Mouse (Mus musculus): ENCODE measurements at regions not wholly inside any gene's neighbourhood (a gene's known extent, or its start where the extent isn't known, plus 50 kb on each side); places are given as distances from the start of the nearest gene placed in this dataset.

DNA sequence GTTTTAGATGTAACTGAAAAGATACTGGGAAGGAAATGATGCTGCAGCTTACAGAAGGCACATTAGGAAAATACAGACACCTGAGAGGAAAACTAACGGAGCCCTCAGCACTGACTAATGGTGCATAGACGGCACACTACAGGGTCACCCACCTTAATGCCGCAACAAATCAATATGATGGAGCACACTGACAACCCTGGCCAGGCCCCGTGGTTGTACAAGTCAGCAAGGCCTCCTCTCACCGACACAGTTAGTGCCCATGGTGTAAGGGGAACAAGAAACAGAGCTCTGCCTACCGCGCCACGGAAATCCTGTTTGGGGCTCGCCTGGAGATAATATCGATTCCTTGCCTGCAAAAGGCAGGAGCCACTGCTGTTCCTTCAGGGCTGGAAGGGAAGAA lies 273.9 kb downstream of the Prim2 start:
- DNase-seq (ENCODE audit: low spot score in 2 of 2) = no peak

DNA sequence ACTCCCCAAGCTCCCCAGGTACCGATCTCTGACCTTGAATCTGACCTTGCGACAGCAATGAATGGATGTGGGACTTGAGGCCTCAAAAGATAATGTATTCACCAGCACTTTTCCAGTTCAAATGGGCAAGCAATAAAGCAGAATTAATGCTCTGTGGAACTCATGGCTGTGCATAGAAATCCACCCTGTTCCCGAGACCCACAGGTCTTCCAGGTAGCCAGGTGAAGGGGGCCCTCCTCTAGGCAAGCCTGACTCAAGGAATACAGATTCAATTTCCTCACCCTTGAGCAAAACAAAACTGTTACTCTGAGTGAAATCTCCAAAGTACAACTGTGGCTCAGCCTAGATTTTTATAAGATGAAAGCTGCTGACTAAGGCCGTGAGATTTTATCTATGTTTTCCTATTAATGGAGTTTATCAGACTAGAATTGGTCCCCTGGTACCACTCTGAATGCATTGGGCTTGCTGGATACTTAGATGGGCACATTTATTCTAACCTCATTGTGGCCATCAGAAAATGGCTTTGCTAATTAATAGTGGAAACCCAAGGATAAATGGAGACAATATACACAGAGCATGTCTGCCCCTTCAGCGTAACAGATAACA lies 274.5 kb downstream of the Prim2 start:
- DNase-seq (ENCODE audit: low spot score in 2 of 2) = no peak

DNA sequence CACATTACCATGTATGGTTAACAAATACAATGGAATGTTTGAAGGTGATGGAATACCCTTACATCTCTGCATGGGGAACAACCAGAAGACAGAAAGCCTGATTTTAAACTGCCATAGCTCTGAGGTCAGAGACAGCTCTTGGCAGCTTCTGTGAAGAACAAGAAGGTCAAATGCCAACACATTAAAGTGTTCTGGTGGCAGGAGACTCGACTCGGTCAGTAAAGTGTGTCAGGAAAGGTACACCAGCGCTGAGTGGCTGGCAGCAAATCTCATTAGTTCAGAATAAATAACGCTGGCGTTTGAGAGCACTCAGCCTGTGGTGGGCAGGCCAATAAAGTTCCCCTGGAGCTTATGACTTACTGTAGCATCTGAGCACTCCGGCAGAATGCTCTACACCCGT lies 298.8 kb downstream of the Prim2 start:
- DNase-seq (ENCODE audit: low spot score in 2 of 2) = peak; percentile 17 to 18

DNA sequence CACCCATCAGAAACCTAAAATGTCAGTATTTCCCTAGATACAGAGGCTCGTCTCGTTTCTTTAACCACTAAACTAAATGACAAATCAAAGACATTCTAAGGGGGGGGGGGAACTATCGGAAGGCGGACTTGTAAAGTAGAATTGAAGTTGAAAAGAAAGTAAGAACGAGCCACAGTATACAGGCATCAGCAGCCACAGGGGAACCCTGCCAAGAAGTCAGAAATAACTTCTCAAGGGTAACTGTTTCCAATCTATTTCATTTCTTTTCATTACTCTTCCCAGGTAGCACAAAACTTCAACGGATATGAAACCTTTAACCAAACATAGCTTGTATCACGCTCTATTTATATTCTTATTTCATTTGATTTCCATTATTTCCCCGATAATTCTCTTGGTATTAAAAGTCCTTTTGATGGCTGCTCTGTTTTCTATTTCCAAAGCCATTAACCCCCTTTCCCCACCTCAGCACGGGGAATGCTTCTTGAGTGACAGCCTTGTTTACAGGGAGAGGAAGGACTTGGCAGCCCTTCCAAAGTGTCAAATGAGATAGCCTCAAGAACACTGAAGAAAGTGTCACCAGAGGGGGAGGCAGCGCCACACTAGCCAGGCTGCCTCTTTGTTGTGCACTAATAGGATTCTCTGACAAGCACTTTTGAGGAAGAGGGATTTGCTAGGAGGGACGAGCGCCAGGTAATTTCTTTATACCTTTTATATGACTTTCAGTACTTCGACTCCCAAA lies 306.7 kb downstream of the Prim2 start:
- DNase-seq (ENCODE audit: low spot score in 2 of 2) = peak; percentile 21 to 36

DNA sequence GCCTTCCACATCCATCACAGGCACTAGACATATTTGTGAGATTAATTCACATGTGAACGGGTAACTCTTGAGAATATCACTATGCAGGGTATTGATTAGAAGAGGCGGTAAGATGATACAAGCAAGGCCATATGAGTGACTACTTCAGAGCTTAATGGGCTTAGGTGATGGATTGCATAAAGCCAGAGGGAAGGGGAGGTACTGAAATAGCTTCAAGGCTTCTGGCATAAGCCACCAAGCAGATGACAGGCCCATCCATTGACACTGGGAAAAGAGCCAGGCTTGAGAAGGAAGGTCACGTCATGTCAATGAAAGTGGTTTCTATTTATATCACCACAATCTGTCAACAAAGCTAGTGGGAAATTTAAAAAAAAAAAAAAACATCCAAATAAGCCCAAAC lies 335.5 kb downstream of the Prim2 start:
- peak; percentile 53 to 77 for DNase-seq (ENCODE audit: low spot score in 2 of 2)

Measured in heart, adult 9 months (tissue).